Mouse (Mus musculus) adrenal gland (tissue): ENCODE results near the gene Gm10717.
"Not testable (repeated sequence)": the region's sequence is repeated elsewhere in the genome, so short reads cannot be mapped to it uniquely, and the experiment has no call there.

Source experiments
- intact Hi-C: fragments of 180-260 bp; cut with DNase I; formaldehyde crosslinking; loops from one replicate; pipeline ENCODE4 v1.15.1; 2025
- microRNA-seq, 2 experiments: library from miRNA; unstranded; fragments of <30 nt; microRNA quantifications; one replicate each; pipeline ENCODE4; 2019

Gene Gm10717

GRCm38 (mm10) chr9:3023985-3024648 lies 1.1 kb upstream of the Gm10717 start:
- intact Hi-C loops: not testable (repeated sequence)

- intact Hi-C loops: not testable (repeated sequence)
Observed at GRCm38 (mm10) chr9:3025653-3026052, 436 bp downstream of the Gm10717 start.

- intact Hi-C loops: not testable (repeated sequence)
Observed at GRCm38 (mm10) chr9:3026136-3026535, 919 bp downstream of the Gm10717 start.

GRCm38 (mm10) chr9:3026741-3027140 lies 1.5 kb downstream of the Gm10717 start:
- intact Hi-C loops: not testable (repeated sequence)

DNA sequence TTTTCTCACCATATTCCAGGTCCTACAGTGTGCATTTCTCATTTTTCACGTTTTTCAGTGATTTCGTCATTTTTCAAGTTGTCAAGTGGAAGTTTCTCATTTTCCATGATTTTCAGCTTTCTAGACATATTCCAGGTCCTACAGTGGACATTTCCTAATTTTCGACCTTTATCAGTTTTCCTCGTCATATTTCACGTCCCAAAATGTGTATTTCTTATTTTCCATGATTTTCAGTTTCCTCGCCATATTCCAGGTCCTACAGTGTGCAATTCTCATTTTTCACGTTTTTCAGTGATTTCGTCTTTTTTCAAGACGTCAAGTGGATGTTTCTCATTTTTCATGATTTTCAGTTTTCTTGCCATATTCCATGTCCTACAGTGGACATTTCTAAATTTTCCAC lies 2.0 kb downstream of the Gm10717 start:
- intact Hi-C loops: not testable (repeated sequence)

GRCm38 (mm10) chr9:3029276-3030000 lies 4.2 kb downstream of the Gm10717 start:
- intact Hi-C loops: not testable (repeated sequence)

DNA sequence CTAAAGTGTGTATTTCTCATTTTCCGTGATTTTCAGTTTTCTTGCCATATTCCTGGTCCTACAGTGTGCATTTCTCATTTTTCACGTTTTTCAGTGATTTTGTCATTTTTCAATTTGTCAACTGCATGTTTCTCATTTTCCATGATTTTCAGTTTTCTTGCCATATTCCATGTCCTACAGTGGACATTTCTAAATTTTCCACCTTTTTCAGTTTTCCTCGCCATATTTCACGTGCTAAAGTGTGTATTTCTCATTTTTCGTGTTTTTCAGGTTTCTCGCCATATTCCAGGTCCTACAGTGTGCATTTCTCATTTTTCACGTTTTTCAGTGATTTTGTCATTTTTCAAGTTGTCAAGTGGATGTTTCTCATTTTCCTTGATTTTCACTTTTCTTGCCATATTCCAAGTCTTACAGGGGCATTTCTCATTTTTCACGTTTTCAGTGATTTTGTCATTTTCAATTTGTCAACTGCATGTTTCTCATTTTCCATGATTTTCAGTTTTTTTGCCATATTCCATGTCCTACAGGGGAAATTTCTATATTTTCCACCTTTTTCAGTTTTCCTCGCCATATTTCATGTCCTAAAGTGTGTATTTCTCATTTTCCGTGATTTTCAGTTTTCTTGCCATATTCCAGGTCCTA lies 5.6 kb downstream of the Gm10717 start:
- intact Hi-C loops: not testable (repeated sequence)

GRCm38 (mm10) chr9:3034299-3034698 lies 9.1 kb downstream of the Gm10717 start, which contains the start of gene Gm17535:
TSS of gene Gm17535 (plus strand) at chr9:3034599.
- intact Hi-C loops: not testable (repeated sequence)

- intact Hi-C loops: not testable (repeated sequence)
Observed at GRCm38 (mm10) chr9:3036577-3036976, 11.4 kb downstream of the Gm10717 start, which contains the start of gene Gm10715. TSS of gene Gm10715 (plus strand) at chr9:3036877.

GRCm38 (mm10) chr9:3038161-3038560 lies 12.9 kb downstream of the Gm10717 start:
- intact Hi-C loops: not testable (repeated sequence)

Small RNAs within 50 kb of the gene (microRNA-seq; reads per million reads assigned to microRNA genes)
- gene Mir101c: 0 to 0.12 reads per million in 2 experiments
